Mouse (Mus musculus) left cerebral cortex, adult 11 months (tissue): ENCODE measurements around the gene Gbf1.

Experiments
- DNase-seq: peaks from one replicate; pipeline ENCODE4 v3.0.0; 2022; ENCODE audit warnings: low spot score

Gbf1 gene

DNA sequence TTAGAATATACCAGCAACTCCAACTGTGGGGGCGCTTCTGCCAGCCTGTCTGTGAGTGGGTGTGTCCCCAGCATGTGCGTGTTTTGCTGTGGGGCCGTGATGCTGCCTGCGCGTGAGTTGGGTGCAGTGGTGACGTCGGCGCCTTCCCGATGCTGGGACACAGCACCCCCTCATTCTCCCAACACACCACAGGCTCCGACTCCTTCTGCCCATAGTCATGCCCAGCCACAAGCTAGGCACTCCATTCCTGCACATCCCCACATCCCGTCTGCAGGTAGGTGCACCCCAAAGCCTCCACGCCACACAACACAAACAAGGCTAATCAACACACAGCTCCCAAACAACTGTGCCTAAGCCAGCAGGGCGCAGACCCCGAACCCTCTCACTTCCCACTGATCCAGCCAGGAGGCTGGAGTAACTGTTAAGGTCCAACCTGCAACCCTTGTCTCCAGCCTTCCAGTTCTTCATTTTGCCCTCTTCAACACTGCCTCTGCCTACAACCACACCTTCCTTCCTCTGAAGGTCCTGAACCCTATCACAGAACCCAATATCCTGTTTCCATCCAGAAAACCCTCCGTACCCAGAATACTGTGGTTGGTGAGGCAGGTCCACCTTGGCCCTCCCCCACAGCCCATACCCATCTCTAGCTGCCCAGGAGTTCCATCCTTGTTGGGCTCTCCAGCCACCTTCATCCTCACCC lies 164.7 kb downstream of the Gbf1 start:
- no peak for DNase-seq

GRCm38 (mm10) chr19:46317546-46317885 lies 165.2 kb downstream of the Gbf1 start:
- DNase-seq = no peak

DNA sequence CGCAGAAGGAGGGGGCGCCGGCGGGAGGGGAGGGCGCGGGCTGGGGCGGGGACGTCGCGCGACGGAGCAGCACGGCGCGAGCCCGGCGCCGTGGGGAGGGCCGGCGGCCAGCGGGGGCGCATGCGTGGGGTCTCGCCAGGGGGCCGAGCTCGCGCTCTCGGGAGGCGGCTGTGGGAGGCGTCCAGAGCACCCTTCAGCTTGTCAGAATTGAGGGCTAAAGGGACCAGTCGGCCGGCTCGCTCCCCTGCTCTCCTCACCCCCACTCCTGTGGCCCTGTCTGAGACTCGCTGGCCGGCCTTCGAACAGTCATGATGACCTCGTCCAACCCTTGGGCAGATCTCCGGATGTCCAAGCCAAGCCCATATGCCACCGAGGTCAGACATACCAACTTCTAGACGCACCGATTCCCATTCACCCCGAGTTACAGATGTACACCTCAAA lies 165.7 kb downstream of the Gbf1 start:
- DNase-seq = no peak

DNA sequence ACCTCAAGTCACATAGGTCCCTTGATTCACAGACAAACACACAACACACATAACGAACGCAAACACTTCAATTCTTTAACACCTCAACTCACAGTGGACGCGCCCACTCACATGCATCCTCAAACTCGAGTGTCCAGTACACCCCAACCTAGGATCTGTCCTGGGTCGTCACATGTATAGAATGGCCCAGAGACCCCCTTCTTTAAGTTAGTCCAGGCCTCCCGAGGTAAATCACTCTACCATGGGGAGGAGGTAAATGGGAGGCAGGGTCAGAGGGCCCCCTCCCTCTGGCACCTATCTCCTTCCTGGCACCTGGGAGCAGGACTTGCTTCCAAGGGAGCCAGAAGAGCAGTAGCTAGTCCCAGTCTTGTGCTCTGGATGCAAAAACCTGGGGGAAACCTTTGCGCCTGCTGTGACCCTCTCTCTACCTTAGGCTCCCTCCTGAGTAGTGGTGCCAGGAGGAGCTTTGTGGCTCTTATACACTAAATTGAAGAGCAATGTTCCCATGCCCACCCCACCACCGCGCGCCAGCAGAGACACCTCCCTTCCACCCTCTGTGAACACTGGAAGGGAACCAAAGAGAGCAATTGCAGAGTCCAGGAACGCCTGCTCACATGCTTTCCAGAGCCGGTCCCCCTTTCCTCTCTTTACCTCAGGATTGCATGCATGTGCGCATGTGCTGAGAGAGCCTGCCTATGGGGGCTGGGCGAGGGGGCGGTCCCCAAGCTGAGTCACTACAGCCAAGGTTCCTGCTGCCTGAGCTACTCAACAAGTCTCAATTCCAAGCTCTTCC lies 166.5 kb downstream of the Gbf1 start:
- DNase-seq = peak; percentile 92

DNA sequence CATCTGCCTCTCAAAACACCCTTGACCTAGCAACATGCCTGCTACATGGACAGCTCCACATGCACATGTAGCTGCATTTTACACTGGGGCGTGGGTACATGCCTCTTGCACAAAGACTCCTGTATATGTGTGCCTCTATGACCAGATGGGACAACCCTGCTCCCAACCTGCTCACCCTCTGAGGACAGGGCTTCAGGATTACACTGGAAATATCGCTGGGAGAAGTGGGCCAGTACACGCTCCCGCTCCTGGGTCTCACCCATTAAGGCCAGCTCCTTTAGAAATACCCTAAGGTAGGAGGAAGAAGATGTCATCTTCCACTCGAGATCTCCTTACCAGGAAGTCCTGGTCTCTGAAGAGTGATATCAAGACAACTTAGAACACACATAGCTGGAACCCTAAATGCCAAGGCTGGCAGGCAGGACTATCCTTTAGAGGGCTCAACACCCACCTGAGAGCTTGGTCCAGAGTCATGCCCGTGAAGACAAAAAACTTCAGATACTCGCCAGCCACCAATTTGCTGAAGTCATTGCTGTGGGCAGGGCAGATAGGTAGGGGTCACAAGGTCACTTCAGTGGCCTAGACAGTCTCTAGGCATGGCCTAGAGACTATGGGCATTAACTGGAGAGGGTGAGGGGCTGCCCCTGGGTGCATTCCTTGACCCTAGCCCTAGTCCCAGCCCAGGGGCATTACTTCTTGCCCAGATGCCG lies 167.9 kb downstream of the Gbf1 start:
- no peak for DNase-seq

GRCm38 (mm10) chr19:46321101-46321943 lies 169.0 kb downstream of the Gbf1 start:
- DNase-seq = no peak

GRCm38 (mm10) chr19:46322144-46322995 lies 170.1 kb downstream of the Gbf1 start:
- no peak for DNase-seq

GRCm38 (mm10) chr19:46322996-46323572 lies 170.8 kb downstream of the Gbf1 start:
- no peak for DNase-seq

GRCm38 (mm10) chr19:46323716-46324115 lies 171.4 kb downstream of the Gbf1 start:
- DNase-seq = no peak

- DNase-seq = no peak
Measured at GRCm38 (mm10) chr19:46324366-46324765, 172.1 kb downstream of the Gbf1 start.

DNA sequence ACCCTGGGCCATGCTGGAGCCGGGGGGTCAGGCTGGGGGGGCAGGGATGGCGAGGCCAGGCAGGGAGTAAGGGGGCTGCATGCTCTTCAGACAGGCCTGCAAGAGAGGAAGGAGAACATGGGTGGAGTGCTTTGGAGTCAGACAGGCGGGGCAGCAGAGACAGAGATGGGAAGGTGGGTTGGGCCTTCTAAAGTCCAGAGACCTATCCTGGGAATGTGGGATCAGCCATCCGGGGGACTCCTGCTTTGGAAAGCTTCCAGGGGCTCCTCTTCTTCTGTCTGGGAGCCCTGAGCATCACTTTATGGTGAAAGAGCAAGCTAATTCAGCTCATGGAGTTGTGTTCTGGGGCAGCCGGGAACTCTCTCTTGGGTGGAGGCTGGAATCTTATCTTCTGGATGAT lies 172.6 kb downstream of the Gbf1 start:
- no peak for DNase-seq

DNA sequence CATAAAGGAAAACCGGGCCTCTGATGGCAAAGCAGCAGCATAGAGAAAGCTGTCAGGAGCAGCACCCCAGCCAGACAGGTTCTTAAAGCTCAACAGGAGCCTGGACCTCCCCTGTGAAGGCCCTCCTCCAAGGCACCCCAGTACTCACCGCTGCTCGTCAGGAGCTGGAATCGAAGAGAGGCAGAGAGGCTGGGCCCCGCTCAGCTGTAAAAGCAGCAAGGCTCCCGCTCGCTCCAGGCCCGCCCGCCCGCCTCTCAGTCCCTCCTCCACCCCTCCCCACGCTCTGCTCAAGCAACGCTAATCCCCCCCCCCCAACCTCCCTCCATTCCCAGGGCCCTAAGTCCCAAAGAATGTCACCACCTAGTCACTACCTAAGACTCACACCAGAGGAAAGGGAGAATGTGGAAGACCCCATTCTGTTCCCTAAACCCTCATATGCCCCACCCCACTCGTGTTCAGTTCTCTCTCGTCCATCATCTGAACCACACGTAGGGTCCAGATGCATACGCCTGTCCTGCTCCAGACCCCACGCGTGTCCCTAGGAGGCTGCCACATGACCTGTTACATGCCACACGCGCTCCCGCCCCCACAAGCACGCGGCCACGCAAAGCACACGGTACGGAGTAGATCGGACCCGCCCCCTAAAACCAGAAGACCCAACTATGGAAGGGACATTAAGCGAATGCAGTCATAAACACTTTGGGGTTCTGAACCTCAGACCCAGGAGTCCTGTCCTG lies 173.9 kb downstream of the Gbf1 start:
- no peak for DNase-seq

DNA sequence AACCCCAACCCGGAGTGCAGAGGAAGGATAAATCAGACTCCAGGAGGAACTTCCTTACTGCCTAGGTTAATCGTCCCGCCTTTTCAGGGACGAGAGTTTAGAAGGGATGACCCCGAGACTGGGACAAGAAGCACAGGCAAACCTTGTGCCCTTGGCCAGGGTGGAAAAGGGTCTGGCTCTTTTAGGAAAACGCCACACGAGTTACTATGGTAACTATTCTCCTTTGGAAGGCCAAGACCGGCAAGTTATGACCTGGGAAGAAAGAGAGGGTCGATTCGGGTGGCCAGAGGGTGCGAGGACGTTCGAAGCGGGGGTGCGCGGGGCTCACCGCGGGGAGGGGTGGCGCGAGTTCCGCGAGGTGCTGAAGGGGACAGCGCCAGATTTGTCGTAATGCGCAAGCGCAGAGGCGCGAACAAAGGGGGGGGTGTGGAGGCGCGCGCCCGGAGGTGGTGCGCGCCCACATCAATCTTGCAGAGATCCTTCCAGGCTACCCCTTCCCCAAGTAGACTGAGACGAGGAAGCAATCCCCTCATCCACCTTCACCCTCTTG lies 174.5 kb downstream of the Gbf1 start, which contains the start of gene Psd:
TSS of gene Psd (minus strand) at position 401 of the 550 bp plus-strand sequence.
- DNase-seq = no peak

DNA sequence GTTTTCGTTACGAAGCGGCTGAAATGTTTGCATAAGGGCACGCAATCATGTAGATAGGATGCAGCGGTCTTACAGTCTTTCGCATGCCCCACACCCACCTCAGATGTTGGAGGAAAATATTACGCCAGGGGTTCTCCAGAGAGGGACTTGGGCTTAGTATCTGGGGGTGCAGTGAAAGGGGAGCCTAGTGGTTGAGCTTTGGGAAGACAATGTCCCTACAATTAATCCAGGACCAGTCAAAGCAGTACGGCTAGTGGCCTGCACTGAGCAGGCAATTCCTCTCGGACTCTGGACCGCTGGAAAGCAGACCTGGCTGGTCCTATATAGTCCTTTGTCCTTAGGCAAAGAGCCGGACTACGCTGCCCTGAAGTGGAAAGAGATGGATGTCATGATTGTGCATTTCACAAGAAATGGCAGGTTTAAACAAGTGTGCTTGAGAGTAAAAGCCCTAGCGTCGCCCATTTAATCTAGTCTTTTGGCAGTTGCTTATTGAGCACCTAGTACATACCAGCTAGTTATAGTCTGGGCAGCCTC lies 175.3 kb downstream of the Gbf1 start:
- DNase-seq = no peak

DNA sequence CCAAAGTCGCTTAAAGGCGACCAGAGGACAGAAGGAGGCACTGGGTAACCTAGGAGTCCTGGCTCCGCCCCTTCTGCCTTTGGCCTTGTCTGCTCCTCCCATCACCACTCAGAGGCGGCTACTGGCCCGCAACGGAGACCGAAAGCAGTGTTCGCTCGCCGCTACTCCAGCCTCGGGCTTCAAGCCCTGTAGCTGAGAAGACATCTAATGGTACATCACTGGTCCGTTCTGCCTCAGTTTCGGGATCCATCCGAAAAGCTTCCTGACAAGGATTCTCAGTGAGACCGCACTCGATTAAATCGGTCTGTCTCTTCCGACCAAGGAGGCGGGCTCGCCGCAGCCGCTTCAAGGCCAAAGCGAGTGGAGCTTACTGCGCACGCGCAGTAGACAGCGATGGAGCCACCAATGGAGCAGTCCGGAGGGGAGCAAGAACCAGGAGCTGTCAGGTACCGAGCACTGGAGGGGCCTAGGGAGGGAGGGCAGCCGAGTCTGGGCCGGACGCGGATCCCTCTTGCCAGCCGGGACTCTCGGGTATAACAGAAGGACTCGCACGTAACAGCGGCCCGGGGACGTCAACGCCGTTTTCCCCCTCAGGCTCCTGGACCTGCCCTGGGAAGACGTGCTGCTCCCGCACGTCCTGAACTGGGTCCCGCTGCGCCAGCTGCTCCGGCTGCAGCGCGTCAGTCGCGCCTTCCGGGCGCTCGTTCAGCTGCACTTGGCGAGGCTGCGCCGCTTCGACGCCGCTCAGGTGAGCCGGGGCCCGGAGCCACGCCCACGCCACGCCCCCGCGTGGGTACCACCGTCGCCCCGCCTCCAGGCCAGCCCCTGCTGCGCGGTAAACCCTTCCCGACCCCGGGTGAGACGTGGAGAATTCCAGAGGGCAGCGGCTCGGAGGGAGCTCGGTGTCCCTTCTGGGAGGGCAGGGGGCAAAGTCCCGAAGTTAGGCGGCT lies 176.0 kb downstream of the Gbf1 start, which contains the start of gene Fbxl15:
TSS of gene Fbxl15 (plus strand) at position 104 of the 950 bp plus-strand sequence.
- DNase-seq = peak; percentile 93

- DNase-seq = no peak
Measured at GRCm38 (mm10) chr19:46329031-46329641, 176.8 kb downstream of the Gbf1 start.

GRCm38 (mm10) chr19:46329951-46330350 lies 177.6 kb downstream of the Gbf1 start:
- no peak for DNase-seq

DNA sequence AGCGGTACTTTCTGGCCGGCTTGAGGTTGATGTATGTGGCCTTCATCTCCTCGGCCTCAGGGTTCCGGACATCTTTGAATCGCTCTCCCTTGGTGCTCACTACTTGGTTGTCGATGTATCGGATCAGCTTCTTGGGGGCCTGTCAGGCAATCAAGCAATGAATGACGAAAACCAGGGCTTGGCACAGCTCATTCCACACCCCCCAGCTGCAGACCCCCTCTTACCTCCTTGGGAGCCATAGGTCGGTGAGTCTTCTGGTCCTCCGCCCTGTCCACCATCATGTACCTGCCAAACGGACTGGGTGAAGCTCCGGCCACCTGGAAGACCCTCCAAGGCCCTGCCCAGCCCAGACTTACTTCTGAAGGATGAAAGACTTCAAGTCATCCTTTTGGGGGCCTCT lies 178.4 kb downstream of the Gbf1 start:
- DNase-seq = no peak
